Mouse (Mus musculus): ENCODE data around the gene Rhobtb1. TPM values are rescaled to one million over a fixed set of nuclear protein-coding genes. Genes with fewer than 3 reads are reported as not detected.

Gene Rhobtb1
- polyA plus RNA-seq, 1 experiment from 2014 or later = 16.1 TPM

GRCm38 (mm10) chr10:69340001-69340400 lies 188.8 kb downstream of the Rhobtb1 start:
- no peak for ATAC-seq (ENCODE audit: insufficient read depth, low FRiP score, low TSS enrichment)
- WGBS = 96% methylated on average over 6 of the region's 6 CpGs

More at GRCm38 (mm10) chr10:69340001-69340400, 188.8 kb downstream of the Rhobtb1 start:
- Histone ChIP-seq H3K27ac (ENCODE audit: low read depth, low read length) (no peak overlapping the region), H3K27me3 (ENCODE audit: control insufficient read depth, insufficient read depth, low read length) (no peaks in the 10 kb centered on the region), H3K9me3 (ENCODE audit: control insufficient read depth, low read length) (no peaks in the 10 kb centered on the region), H3K36me3 (ENCODE audit: control insufficient read depth, insufficient read depth, low read length) (peaks cover 34% of the 10 kb centered on the region), H3K4me1 (ENCODE audit: control insufficient read depth, insufficient read depth, low read length) (no peaks in the 10 kb centered on the region), H3K4me2 (ENCODE audit: low read depth) (no peak overlapping the region), H3K4me3 (ENCODE audit: low read depth, low read length) (no peak overlapping the region), H3K9ac (ENCODE audit: low read length) (no peak overlapping the region)
- DNase-seq (ENCODE audit: low spot score) = no peak

Other genes with a start within 250 kb of the Rhobtb1 start
- 0.77 and 1.3 TPM in 2 replicates for gene A930033H14Rik, start 61.7 kb downstream of the Rhobtb1 start, polyA plus RNA-seq (2014; fragmentation: Nextera tagmentation; extraction: Ambion mirVana)
- gene Cdk1, start 201.5 kb downstream of the Rhobtb1 start, polyA plus RNA-seq (2014; fragmentation: Nextera tagmentation; extraction: Ambion mirVana) = 370 and 374 TPM in 2 replicates
- gene Ank3, start 247.3 kb downstream of the Rhobtb1 start, polyA plus RNA-seq (2014; fragmentation: Nextera tagmentation; extraction: Ambion mirVana) = 68.2 and 70.0 TPM in 2 replicates